Mouse (Mus musculus): Measurements from ENCODE around the gene Tspan7. TPM values are rescaled to one million over a fixed set of nuclear protein-coding genes. Genes with fewer than 3 reads are reported as not detected.

The Tspan7 gene
- total and polyA plus RNA-seq, 2 experiments: 12.7 to 27.0 TPM

GRCm38 (mm10) chrX:10557596-10557995 is 72.6 kb downstream of the Tspan7 start:
- Histone ChIP-seq H3K4me3 (ENCODE audit: insufficient read depth, low read depth, low read length) (no peak overlapping the region), H3K36me3 (ENCODE audit: control insufficient read depth, insufficient read depth, low read length) (no peaks in the 10 kb centered on the region), H3K9ac (ENCODE audit: low read depth, low read length) (no peak overlapping the region), H3K79me2 (ENCODE audit: control insufficient read depth, insufficient read depth, low read length) (no peaks in the 10 kb centered on the region), H3K27ac (replicated peaks; ENCODE audit: insufficient read depth, low read depth, low read length) (no peak overlapping the region), H3K4me1 (ENCODE audit: control insufficient read depth, insufficient read depth, low read length) (no peaks in the 10 kb centered on the region), H3K27me3 (ENCODE audit: control insufficient read depth, insufficient read depth, low read length) (no peaks in the 10 kb centered on the region)
- TF ChIP-seq CTCF (IDR thresholded peaks at IDR 0.05; ENCODE audit: low read depth, low read length): no peak
- TF ChIP-seq POLR2A (IDR thresholded peaks at IDR 0.05; ENCODE audit: extremely low read depth, insufficient read depth, low read length): no peak
- no peak for DNase-seq (ENCODE audit: extremely low read depth, low read depth, low spot score)
- 85% methylated on average over 5 of the region's 5 CpGs for WGBS

GRCm38 (mm10) chrX:10558625-10559024 is 73.7 kb downstream of the Tspan7 start:
- DNase-seq (ENCODE audit: extremely low read depth, low read depth, low spot score): no peak
- H3K79me2 ChIP-seq (ENCODE audit: control insufficient read depth, insufficient read depth, low read length): no peaks in the 10 kb centered on the region
- no peak overlapping the region for H3K27ac ChIP-seq (replicated peaks; ENCODE audit: insufficient read depth, low read depth, low read length)
- TF ChIP-seq CTCF (IDR thresholded peaks at IDR 0.05; ENCODE audit: low read depth, low read length) (no peak), POLR2A (IDR thresholded peaks at IDR 0.05; ENCODE audit: extremely low read depth, insufficient read depth, low read length) (no peak)
- no peaks in the 10 kb centered on the region for H3K27me3 ChIP-seq (ENCODE audit: control insufficient read depth, insufficient read depth, low read length)
- 84% methylated on average over 2 of the region's 2 CpGs for WGBS
- no peak overlapping the region for H3K4me3 ChIP-seq (ENCODE audit: insufficient read depth, low read depth, low read length)
- no peaks in the 10 kb centered on the region for H3K4me1 ChIP-seq (ENCODE audit: control insufficient read depth, insufficient read depth, low read length)
- no peaks in the 10 kb centered on the region for H3K36me3 ChIP-seq (ENCODE audit: control insufficient read depth, insufficient read depth, low read length)
- no peak overlapping the region for H3K9ac ChIP-seq (ENCODE audit: low read depth, low read length)

- Histone ChIP-seq H3K27ac (replicated peaks; ENCODE audit: insufficient read depth, low read depth, low read length) (no peak overlapping the region), H3K36me3 (ENCODE audit: control insufficient read depth, insufficient read depth, low read length) (no peaks in the 10 kb centered on the region), H3K27me3 (ENCODE audit: control insufficient read depth, insufficient read depth, low read length) (no peaks in the 10 kb centered on the region), H3K4me3 (ENCODE audit: insufficient read depth, low read depth, low read length) (no peak overlapping the region), H3K4me1 (ENCODE audit: control insufficient read depth, insufficient read depth, low read length) (no peaks in the 10 kb centered on the region; the same call in 1 of the 2 replicates), H3K79me2 (ENCODE audit: control insufficient read depth, insufficient read depth, low read length) (no peaks in the 10 kb centered on the region), H3K9ac (ENCODE audit: low read depth, low read length) (no peak overlapping the region)
- TF ChIP-seq POLR2A (IDR thresholded peaks at IDR 0.05; ENCODE audit: extremely low read depth, insufficient read depth, low read length): no peak
- no peak for TF ChIP-seq CTCF (IDR thresholded peaks at IDR 0.05; ENCODE audit: low read depth, low read length)
- no peak for DNase-seq (ENCODE audit: extremely low read depth, low read depth, low spot score)
- 91% methylated on average over 3 of the region's 3 CpGs for WGBS
These were observed 80.9 kb downstream of the Tspan7 start for GRCm38 (mm10) chrX:10565811-10566210.

GRCm38 (mm10) chrX:10574523-10574922 is 89.6 kb downstream of the Tspan7 start:
- Histone ChIP-seq H3K9ac (ENCODE audit: low read depth, low read length) (no peak overlapping the region), H3K27ac (replicated peaks; ENCODE audit: insufficient read depth, low read depth, low read length) (no peak overlapping the region), H3K79me2 (ENCODE audit: control insufficient read depth, insufficient read depth, low read length) (no peaks in the 10 kb centered on the region), H3K4me3 (ENCODE audit: insufficient read depth, low read depth, low read length) (no peak overlapping the region), H3K36me3 (ENCODE audit: control insufficient read depth, insufficient read depth, low read length) (no peaks in the 10 kb centered on the region), H3K4me1 (ENCODE audit: control insufficient read depth, insufficient read depth, low read length) (no peaks in the 10 kb centered on the region), H3K27me3 (ENCODE audit: control insufficient read depth, insufficient read depth, low read length) (no peaks in the 10 kb centered on the region)
- WGBS: 34% methylated on average over 3 of the region's 3 CpGs
- no peak for DNase-seq (ENCODE audit: extremely low read depth, low read depth, low spot score)
- TF ChIP-seq POLR2A (IDR thresholded peaks at IDR 0.05; ENCODE audit: extremely low read depth, insufficient read depth, low read length): no peak

GRCm38 (mm10) chrX:10575406-10575805 is 90.4 kb downstream of the Tspan7 start:
- H3K27me3 ChIP-seq (ENCODE audit: control insufficient read depth, insufficient read depth, low read length): no peaks in the 10 kb centered on the region
- H3K4me3 ChIP-seq (ENCODE audit: insufficient read depth, low read depth, low read length): no peak overlapping the region
- H3K4me1 ChIP-seq (ENCODE audit: control insufficient read depth, insufficient read depth, low read length): no peaks in the 10 kb centered on the region
- H3K9ac ChIP-seq (ENCODE audit: low read depth, low read length): no peak overlapping the region
- no peaks in the 10 kb centered on the region for H3K79me2 ChIP-seq (ENCODE audit: control insufficient read depth, insufficient read depth, low read length)
- no peak overlapping the region for H3K27ac ChIP-seq (replicated peaks; ENCODE audit: insufficient read depth, low read depth, low read length)
- DNase-seq (ENCODE audit: extremely low read depth, low read depth, low spot score): no peak
- no peaks in the 10 kb centered on the region for H3K36me3 ChIP-seq (ENCODE audit: control insufficient read depth, insufficient read depth, low read length)
- WGBS: 58% methylated on average over 2 of the region's 2 CpGs
- TF ChIP-seq CTCF (IDR thresholded peaks at IDR 0.05; ENCODE audit: low read depth, low read length) (no peak), POLR2A (IDR thresholded peaks at IDR 0.05; ENCODE audit: extremely low read depth, insufficient read depth, low read length) (no peak)

- 71% methylated on average over 4 of the region's 4 CpGs for WGBS
- Histone ChIP-seq H3K9ac (ENCODE audit: low read depth, low read length) (no peak overlapping the region), H3K4me1 (ENCODE audit: control insufficient read depth, insufficient read depth, low read length) (no peaks in the 10 kb centered on the region), H3K36me3 (ENCODE audit: control insufficient read depth, insufficient read depth, low read length) (no peaks in the 10 kb centered on the region), H3K4me3 (ENCODE audit: insufficient read depth, low read depth, low read length) (no peak overlapping the region), H3K79me2 (ENCODE audit: control insufficient read depth, insufficient read depth, low read length) (no peaks in the 10 kb centered on the region), H3K27me3 (ENCODE audit: control insufficient read depth, insufficient read depth, low read length) (no peaks in the 10 kb centered on the region), H3K27ac (replicated peaks; ENCODE audit: insufficient read depth, low read depth, low read length) (no peak overlapping the region)
- TF ChIP-seq CTCF (IDR thresholded peaks at IDR 0.05; ENCODE audit: low read depth, low read length) (no peak), POLR2A (IDR thresholded peaks at IDR 0.05; ENCODE audit: extremely low read depth, insufficient read depth, low read length) (no peak)
- no peak for DNase-seq (ENCODE audit: extremely low read depth, low read depth, low spot score)
These were observed 91.4 kb downstream of the Tspan7 start for GRCm38 (mm10) chrX:10576349-10576748.
